Mouse (Mus musculus) monocyte, adult 59 days (primary cell): ENCODE data around the gene Gad2. TPM values are rescaled to one million over a fixed set of nuclear protein-coding genes. Genes with fewer than 3 reads are reported as not detected.

ENCODE experiments used
- total RNA-seq, 2 experiments: library from RNA; stranded (reverse); gene quantifications; one replicate each; pipeline ENCODE4 v1.2.4; 2023

Gad2 gene
- total RNA-seq = not detected

GRCm38 (mm10) chr2:22621828-22622731 is at the start of gene Gad2:
Gene Gad2 (plus strand): TSS chr2:22622205.

Other genes starting within 250 kb of the Gad2 start
- gene Apbb1ip, start 151.9 kb downstream of the Gad2 start, total RNA-seq = 100 to 1,000 TPM; 340 to 407 TPM